Mouse (Mus musculus): ENCODE data around the gene Lct.
"Not testable (repeated sequence)": the region's sequence is repeated elsewhere in the genome, so short reads cannot be mapped to it uniquely, and the experiment has no call there.

Gene Lct

DNA sequence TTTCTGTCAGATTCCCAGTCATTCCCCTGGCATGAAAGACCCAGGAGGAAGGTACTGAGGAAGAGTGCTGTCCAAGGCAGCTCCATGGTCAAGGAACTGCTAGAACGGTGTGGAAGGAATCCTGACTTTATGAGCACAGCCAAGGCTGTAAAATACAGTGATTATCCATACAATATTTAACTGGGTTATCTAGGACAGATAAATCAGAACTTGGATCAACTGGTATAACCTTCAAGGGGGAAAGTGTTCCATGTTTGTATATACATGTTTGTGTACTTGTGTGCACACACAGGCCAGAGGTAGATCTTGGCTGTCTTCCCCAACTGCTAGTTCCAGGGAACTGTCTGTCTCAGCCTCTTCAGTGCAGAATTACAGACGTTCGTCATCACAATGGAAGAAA, at the start of gene Lct:
Lct (minus strand) TSS at position 101 of the 400 bp plus-strand sequence.
- no peak for DNase-seq (ENCODE audit: low spot score)

DNA sequence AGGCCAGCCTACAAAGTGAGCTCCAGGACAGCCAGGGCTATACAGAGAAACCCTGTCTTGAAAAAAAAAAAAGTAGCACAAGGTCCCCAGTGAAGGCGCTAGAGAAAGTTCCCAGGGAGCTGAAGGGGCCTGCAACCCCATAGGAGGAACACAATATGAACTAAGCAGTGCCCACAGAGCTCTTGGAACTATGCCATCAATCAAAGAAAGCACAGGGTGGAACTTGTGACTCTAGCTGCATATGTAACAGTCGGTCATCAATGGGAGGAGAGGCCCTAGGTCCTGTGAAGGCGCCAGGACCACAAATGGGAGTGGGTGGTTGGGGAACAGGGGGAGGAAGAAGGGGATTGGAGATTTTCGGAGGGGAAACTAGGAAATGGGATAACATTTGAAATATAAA, 48.7 kb upstream of the Lct start:
- no peak for DNase-seq (ENCODE audit: low spot score)

DNA sequence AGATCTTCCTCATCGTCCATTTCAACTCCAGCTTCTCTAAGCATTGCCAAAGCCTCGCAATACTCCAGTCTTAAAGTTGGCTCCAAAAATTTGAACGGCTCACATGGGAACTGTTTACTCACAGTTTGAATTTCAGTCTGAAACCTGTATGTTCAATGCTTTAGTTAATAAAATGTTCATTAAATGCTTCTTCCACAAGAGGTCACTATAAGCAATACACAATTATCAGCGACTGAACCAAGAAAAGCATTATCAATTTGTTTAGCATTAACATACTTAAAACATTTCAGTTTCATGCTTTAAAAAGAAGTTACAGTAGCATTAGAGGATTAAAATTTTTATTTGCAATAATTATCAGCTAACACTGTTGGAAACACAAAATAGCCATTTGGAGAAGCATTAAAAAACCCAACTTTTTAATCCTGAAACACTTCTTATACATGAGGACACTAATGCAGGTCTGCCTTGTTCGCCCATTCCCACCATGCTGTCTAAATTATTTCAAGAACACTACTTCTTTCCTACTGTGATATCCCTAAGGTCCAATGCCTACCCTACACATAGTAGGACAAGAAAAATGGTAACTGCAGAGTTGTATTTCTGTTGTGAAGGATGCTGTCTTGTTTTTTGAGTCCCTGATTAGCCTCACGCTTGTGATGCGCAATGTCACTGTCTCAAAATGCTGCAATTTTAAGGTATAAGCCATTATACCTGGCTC, 44.2 kb upstream of the Lct start:
- no peak for DNase-seq (ENCODE audit: low spot score)

DNA sequence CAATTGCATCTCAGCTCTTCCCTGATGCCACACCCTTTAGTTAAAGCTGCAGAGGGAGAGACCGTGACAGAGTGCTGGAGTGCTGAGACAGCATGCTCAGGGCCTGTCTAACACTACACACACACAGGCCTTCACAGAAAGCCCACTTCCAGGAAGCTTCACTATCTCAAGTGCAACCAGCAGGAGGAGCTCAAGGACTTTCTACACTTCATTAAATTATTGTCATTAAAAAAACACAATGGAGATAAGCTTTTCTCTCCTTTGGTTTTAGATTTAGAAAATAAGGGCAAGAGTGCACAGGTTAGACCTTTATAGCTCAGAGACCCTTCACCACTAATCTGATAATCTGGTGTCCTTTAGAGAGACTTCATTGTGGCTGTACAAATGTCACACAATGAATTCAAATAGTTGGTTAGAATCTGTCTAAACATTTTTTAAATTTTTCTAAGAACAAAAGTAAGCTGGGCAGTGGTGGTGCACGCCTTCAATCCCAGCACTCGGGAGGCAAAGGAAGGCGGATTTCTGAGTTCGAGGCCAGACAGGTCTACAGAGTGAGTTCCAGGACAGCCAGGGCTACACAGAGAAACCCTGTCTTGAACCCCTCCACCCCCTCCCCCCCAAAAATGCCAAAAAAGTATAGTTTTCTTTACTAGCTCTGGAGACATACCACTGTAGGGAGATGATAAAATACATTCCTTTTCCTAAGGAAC, 40.8 kb upstream of the Lct start:
- peak; percentile 56 for DNase-seq (ENCODE audit: low spot score)

DNA sequence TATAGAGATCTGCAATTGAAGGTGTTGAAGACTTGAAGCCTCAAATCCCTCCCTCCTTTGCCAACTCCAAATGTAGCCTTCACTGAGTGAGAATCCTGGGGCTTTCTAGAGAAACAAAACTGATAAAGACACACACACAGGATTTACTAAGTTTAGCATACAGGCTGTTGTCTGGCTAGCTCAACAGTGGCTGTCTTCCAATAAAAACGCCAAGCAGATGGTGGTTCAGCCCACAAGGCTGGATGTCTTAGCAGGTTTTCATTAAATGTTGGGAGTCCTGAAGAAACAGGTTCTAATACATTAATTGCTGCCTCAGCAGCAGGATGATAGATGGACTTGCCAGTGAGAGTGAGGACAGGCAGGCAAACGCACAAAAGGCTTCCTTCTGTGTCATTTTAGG, 32.5 kb upstream of the Lct start:
- DNase-seq (ENCODE audit: low spot score) = no peak

DNA sequence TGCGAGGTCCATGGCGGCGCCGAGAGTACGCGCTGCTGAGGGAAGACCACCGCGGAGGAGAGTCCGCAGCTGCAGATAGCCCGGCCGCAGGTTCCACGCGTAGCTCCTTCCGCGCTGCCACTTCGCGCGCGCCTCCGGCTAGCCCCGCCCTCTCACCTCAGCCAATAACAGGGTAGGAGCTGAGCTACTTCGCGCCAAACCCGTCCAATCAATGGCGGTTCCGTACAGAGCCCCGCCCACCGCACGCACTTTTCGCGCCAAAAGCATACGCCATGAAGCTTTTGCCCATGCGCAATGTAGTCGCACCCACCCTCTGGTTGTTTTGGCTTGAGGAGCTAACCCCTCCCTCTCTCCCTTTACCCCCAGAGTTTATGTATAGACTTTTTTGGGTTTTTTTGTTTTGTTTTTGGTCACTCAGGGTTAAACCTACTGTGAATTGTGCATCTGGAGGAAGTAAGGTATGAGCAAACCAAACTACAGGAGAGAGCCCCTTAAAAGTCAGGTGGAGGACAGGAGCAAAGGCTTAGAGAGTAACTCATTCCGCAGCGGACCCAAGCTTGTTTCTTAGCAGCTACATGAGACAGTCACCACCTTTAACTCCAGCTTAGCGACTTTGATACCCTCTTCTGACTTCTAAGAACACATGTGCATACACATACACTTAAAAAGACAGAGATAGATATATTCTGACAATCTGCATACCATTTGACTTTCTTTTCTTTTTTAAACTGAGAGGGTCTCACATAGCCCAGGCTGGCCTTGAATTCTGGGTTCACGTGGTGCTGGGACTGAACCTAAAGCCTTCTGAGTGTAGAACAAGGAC, 31.6 kb upstream of the Lct start, which contains the start of gene Mcm6:
Mcm6 (minus strand) TSS at position 111 of the 823 bp plus-strand sequence.
- peak; percentile 97 for DNase-seq (ENCODE audit: low spot score)

DNA sequence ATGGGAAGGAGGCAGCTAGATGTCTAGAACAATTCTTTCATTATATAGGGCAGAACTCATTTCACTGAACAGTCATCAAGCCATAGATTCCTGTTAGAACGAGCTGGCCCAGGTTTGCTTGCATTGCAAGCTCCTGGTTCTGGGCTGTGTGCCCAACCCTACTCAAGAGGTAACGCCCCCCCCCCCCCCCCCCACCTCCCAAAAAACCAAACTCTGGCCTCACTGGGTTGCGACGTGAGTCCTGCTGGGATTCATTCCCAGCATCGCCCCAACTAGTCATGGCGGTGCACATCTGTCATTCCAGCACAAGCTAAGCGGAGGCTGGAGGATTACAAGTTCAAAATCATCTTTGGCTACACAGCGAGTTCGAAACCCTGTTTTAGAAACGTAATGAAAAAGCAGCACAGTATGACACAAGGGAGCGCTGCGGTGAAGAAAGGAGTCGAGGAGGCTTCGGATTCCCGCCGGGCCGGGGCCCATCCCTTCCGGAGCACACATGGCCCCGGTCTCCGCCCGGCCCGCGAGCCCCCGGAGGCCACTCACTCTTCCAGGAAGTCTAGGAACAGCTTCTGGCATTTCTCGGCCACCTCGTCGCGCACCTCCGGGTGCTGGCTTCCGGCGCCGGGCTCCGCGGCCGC, 30.9 kb upstream of the Lct start:
- no peak for DNase-seq (ENCODE audit: low spot score)

DNA sequence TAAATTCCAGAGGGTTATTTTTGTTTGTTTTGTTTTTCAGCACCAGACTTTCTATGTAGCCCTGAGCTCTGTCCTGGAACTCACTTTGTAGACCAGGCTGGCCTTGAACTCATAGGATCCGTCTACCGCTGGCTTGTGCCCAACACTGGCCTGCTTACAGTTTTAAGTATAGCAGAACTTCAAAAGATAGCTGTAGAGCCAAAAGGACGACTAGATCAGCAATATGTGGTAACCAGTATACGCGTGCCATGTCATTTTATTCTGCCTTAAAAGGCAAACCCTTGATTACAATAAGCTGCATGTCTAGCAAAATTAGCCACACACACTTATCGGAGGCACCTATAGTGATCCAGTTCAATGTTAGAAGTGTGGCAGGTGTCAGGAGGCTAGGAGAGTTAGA, 30.2 kb upstream of the Lct start:
- no peak for DNase-seq (ENCODE audit: low spot score)

DNA sequence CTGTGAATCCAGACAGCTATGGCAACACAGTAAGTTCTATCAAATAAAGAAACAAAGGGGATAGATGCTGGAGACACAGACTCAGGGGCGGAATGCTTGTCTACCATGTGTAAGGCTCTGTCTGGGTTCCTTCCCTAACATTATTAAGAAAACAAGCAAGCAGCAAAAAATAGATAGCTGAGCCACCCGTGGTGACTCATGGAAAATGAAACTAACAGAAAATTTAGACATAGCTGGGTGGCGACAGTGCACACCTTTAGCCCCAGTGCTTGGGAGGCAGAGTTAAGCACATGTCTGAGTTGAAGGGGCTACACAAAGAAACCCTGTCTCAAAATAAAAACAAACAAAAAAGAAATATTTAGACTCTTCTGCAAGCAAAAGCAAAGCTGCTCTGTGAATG, 29.3 kb upstream of the Lct start:
- no peak for DNase-seq (ENCODE audit: low spot score)

DNA sequence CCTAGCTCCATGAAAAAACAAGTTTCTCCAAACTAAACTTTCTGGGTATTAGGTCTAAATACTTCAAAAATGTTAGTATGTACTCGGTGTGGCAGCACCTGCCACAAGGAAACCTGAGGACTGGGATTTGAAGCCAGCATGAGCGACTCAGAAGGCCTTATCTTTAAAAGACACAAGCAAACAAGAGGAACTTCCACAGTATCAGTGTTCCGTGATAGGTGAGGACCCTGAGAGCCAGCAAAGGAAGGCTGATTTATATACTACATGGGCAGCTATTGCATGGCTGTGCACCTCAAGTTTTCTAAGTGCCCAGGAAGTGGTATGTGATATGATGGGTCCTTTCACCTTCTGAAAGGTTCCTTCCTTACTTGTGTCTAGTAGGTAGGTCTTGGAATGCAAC, 25.0 kb upstream of the Lct start:
- no peak for DNase-seq (ENCODE audit: low spot score)

DNA sequence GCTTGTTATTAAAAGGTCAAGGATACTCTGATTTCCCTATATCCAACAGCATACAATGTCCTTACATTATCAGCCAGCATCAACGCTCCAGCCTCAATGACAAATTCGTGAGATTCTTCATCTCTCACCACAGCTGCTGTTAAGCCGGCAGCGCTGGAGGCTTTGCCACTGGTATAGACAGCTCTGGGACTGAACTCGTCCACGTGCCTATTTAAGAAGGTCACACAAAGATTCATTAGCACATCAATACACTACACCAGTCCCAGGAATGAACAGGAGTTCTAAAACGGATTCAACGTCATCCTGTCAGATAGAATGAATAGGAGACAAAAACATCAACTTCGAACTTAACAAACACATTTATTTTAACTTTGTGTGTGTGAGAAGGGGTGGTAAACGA, 16.1 kb upstream of the Lct start:
- DNase-seq (ENCODE audit: low spot score) = no peak

DNA sequence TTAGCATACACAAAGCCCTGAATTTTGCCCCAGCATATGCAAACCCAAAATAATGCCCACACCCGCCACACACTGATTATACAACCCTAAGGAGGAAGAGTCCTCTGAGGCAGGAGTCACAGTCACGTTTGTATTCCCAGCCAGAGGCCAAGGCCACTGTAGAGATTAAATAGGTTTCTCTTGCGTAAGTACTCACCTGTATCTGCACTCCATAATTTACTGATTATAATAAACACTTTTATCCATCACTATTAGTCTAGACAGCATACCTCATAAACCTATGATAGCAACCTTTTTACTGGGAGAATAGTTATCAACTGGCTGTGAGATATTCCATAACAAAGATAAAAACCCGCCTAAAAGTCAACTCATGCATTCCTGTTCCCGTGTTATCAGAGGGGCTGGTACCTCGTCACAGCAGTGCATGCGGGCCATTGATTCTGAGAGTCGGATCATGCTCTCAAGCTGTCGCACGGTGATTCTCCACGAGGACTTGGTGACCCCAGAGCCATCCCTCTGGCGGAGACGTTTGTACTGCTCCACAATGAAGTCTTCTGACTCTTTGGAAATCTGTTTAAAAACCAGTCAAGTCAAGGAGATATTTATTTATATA, 9.7 kb upstream of the Lct start:
- DNase-seq (ENCODE audit: low spot score) = no peak

DNA sequence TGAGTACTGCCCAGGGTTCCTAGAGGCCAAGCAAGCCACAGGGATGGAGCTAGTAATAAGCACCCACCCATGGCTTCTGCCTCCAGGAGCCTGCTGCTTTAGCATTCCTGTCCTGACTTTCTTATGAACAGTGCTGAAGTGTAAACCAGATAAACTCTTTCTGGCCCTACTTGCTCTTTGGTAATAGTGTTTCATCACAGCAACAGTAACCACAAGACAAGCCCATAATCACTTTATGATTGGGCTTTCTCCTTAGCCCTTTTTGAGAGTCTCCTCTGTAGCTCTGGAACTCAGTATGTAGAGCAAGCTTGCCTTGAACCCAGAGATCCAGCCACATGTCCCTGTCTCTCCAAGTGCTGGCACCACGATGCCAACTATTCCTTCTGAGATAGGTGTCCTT, 2.2 kb upstream of the Lct start:
- no peak for DNase-seq (ENCODE audit: low spot score)

DNA sequence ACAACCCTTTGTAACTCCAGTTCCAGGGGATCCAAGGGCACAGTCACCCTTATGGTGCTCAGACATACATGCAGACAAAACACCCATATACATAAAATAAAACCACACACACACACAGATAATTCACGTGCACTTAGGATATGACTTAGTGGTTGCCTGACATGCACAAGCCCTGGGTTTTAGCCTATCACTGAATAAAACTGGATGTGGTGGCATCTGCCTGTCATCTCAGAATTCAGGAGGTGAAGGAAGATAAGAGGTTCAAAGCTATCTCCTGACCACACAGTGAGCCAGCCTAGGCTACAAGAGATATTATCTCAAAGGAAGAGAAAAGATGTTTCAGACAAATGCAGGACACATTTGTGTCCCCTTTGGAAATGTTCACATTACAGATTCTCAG, 953 bp downstream of the Lct start:
- no peak for DNase-seq (ENCODE audit: low spot score)

DNA sequence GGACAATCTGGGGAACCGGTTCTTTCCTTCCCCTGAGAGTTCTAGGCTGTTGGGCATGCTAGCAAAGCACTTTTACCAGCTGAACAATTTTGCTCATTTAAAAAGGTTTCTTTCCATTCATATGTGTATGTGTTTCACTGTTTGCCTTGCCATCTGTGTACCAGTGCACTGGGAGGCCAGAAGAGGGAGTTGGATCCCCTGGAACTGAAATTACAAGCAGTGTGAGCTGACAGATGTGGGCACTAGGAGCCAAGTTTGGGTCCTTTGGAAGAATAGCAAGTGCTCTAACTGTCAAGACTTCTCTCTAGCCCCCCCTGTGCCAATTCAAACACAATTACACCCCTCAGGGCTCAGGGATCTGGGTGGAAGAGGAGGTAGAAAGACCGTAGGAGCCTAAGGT, 3.3 kb downstream of the Lct start:
- no peak for DNase-seq (ENCODE audit: low spot score)

DNA sequence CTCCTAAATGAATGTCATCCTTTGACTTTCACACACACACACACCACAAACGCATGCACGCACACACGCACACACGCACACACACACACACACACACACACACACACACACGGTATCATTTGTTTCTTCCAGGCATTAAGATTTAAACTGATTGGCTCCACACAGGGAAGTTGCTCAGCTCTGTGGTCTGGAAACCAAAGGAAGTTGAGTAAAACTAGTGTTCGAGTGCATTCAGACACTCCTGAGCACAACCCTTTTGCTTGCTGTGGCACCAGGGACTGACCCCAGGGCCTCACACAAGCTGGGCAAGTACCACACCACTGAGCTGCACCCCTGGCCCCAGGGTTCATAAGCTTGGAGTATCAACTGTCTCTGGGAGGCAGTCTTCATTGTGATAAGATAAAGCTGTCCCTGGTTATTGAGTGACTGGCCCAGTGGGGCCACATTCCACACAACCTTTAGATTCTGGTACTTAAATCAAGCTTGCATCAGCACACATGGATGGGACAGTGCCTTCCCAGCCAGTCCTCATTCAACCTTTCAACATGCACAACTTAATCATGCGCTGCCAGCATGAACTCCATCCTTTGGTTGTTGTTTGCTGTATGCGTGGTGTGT, 5.0 kb downstream of the Lct start:
- DNase-seq (ENCODE audit: low spot score) = no peak

DNA sequence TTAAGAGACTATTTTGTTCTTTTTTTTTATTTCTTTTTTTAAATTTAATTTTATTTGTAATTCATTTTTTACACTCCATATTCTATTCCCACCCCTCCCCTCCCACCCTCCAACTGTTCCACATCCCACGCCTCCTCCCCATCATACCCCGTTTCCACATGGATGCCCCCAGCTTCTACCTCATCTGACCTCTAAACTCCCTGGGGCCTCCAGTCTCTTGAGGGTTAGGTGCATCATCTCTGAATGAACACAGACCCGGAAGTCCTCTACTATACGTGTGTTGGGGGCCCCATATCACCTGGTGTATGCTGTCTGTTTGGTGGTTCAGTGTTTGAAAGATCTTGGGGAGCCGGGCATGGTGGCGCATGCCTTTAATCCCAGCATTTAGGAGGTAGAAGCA, 8.9 kb downstream of the Lct start:
- not testable (repeated sequence) for DNase-seq (ENCODE audit: low spot score)

DNA sequence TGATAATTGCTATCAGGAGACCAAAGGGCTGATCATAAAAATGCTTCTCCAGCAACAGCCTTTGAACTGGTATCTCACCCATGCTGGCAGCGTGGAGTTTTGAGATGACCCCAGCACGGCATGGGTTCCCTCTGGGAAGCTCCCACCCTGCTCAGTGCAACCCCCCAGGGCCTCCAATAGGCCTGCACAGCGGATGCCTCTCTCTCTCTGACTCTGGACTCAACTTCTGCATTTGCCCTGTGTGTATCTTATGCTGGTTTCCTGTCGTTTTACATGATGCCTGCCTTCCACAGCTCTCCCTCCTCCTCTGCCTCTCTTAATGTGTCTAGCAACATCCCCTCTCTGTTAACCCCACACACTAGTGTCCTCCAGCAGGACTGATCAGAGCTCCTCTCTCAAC, 13.5 kb downstream of the Lct start:
- no peak for DNase-seq (ENCODE audit: low spot score)

DNA sequence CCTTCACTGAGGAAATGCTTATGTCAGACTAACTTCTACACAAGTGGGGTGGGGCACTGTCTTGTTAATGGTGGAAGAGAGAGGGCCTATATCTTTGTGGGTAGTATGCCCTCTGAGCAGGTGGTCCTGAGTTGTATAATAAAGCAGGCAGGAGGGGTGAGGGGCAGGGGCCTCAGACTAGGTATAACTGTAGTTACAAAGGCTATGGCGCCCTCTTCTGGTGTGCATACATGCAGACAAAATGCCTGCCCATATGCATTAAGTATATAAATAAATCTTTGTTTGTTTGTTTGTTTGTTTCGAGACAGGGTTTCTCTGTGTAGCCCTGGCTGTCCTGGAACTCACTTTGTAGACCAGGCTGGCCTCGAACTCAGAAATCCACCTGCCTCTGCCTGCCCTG, 19.1 kb downstream of the Lct start:
- no peak for DNase-seq (ENCODE audit: low spot score)

DNA sequence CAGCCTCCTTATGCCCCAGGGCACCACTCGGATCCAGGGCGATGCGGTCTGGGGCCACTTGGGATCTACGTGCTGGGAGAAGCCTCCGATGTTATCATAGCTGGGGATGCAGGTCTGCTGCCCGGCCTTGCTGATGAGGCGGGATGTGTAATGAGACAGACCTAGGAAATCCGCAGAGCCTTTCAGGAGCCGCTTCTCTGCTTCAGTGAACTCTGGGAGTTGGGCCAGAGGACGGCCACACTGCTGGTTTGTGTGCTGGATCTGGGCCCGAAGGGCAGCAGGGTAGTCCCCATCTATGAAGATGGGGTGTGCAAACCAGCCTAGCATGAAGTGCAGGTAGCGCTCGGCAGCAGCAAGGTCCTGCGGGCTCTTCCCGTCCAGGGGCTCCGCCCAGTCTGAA, 24.2 kb downstream of the Lct start:
- DNase-seq (ENCODE audit: low spot score) = no peak

DNA sequence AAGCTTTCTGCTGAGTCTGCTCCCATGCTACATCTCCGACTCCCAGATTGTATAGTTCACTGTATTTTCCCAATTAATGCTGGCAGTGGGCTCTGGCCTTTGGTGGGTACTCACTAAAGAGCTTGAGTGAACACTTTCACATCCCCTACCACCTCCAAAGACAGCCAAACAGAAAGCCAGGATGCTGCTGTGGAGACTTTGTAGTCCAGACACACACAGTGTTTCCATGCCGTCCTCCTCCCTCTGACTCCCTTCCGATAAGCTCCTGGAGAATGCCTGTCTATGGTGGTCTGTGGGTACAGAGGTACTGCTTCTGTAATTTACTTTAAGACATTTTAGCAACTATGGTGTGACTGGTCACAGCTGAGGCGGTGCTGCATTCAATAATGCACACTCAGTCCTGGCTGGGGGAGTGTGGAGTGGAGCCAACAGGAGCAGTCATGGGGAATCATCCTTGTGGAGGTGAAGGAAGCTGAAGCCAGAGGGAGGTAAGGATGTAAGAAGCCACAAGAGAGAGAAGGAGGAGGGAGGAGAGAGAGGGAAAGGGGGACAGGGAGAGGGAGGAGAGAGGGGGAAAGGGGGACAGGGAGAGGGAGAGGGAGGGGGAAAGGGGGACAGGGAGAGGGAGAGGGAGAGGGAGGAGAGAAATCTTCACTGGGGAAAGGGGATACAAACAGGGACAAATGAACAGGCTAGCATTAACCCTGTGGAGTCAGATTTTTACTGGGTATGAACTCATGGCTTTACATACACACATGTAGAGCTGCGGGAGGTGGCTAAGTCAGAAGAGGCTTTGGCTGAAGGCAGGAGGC, 32.2 kb downstream of the Lct start:
- DNase-seq (ENCODE audit: low spot score) = no peak
